Mouse (Mus musculus): ENCODE measurements around the gene Optn. TPM values are rescaled to one million over a fixed set of nuclear protein-coding genes. Genes with fewer than 3 reads are reported as not detected.
A peak's percentile ranks its signal among the peaks of the same experiment; 100 is the strongest.

Gene Optn
- total RNA-seq, 1 experiment from 2014 or later, result 28.2 TPM

DNA sequence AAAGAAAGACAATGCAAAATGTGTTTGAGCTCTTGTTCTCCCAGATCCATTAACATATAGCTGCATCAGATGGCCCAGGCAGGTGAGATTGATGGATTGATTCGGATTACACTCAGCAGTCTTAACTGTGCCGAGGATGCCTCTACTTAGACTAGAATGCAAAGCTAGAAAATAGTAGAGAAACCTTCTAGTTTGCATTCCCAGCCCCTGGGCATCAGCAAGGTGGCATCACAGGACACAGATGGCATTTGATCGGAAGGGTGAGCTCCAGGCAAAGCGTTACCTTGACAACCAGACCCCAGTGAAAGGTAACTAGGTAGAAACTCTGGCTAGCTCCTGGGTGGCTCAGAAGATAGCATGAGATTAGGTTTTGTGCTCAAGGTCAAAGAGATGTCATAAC, 396 bp upstream of the Optn start:
- ATAC-seq (ENCODE audit: extremely low read depth, insufficient number of reproducible peaks, low FRiP score, poor library complexity, severe bottlenecking), result no peak

- no peak for ATAC-seq (ENCODE audit: extremely low read depth, insufficient number of reproducible peaks, low FRiP score, poor library complexity, severe bottlenecking)
Observed at GRCm38 (mm10) chr2:5062496-5063298, 1.2 kb downstream of the Optn start.

DNA sequence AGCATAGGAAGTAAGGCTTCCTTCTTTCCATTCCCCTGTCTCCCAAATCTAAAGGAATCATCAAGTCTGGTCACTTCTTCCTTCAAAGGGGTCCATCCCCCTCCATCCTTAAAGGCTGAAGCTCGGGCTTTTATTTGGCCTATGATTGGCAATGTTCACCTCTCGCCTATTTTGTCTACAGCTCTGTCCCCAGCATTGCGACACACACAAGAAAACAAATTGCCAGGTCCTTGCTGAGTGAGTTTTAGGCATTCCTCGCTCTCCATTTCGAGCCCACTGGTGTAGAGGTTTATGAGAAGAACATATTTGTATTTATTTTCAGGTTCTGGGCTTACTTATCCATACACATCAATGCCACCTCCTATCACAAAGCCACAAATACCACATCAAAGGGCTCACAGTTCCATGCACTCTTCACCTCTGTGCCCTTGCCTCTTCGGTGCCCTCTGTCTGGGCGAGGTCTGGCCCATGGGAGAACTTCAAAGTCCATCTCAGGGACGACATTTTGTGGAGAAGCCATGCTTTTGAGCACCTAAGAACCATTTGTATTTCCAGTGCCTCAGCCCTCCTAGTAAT, 2.6 kb downstream of the Optn start:
- no peak for ATAC-seq (ENCODE audit: extremely low read depth, insufficient number of reproducible peaks, low FRiP score, poor library complexity, severe bottlenecking)

- ATAC-seq (ENCODE audit: extremely low read depth, insufficient number of reproducible peaks, low FRiP score, poor library complexity, severe bottlenecking), result no peak
Observed at GRCm38 (mm10) chr2:5059997-5060396, 3.9 kb downstream of the Optn start.

- no peak for ATAC-seq (ENCODE audit: extremely low read depth, insufficient number of reproducible peaks, low FRiP score, poor library complexity, severe bottlenecking)
Observed at GRCm38 (mm10) chr2:5058436-5058835, 5.4 kb downstream of the Optn start.

GRCm38 (mm10) chr2:5050562-5050961, 13.3 kb downstream of the Optn start:
- no peak for ATAC-seq (ENCODE audit: extremely low read depth, insufficient number of reproducible peaks, low FRiP score, poor library complexity, severe bottlenecking)

- no peak for ATAC-seq (ENCODE audit: extremely low read depth, insufficient number of reproducible peaks, low FRiP score, poor library complexity, severe bottlenecking)
Observed at GRCm38 (mm10) chr2:5047016-5047415, 16.8 kb downstream of the Optn start.

GRCm38 (mm10) chr2:5045269-5045965, 18.4 kb downstream of the Optn start:
- 0 out of 2 replicates have a peak, but pooled peaks have one; percentile 35 for ATAC-seq (ENCODE audit: extremely low read depth, insufficient number of reproducible peaks, low FRiP score, poor library complexity, severe bottlenecking)

DNA sequence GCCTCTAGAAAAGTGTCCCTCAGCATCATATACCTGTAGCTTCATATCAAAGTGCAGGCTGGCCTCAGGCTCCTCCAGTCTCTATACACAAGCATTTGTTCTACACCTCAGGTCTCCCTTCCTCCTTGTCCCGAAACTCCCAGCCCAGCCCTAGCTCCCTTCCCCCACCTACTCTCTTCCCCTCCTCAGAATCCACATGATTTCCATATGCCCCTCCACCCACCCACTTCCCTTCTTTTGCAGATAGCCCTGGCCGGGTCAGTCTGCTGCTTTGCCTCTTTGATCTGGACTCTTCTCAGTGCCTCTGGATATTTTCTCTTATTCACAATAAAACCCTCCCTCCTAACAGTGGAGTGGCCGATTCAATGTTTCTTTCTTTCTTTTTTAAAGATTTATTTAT, 19.5 kb downstream of the Optn start:
- no peak for ATAC-seq (ENCODE audit: extremely low read depth, insufficient number of reproducible peaks, low FRiP score, poor library complexity, severe bottlenecking)

GRCm38 (mm10) chr2:5043476-5043761, 20.4 kb downstream of the Optn start:
- no peak for ATAC-seq (ENCODE audit: extremely low read depth, insufficient number of reproducible peaks, low FRiP score, poor library complexity, severe bottlenecking)

DNA sequence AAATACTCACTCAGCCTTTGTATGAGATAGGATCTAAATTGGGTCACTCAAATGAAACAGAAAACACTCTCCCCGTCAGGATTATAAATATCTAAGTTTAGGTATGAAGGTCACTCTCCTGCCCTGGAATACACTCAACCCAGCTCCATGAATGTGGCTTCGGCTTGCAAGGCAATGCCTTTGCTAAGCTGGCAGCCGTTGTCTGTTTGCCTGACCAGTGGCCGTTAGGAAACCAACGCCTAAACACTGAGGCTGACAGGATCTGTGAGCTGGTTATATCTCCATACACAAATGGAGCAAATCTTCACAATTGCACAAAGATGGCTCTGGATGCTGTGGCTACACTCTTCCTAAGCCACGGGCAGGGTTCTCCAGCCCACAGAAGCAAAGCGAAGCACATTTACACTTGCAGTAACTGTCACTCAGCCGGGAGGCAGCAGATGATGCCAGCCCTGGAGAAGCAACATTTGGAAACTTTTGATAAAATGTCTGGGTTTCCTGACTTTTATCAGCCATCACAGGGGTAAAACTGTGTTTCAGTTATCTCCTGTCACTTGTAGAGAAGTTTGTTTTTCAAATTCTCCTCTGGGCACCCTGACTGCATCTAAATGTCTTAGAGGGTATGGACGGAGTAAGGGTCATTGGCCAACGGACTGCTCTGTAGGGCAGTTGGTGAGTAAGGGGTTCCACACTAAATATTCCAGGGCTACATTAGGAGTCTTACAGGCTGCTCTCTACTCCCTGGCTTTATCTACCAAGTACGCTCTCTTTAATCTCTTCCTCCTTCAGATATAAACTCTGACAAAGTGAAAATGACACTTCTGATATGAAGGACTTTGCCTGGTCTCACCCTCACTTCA, 21.0 kb downstream of the Optn start:
- ATAC-seq (ENCODE audit: extremely low read depth, insufficient number of reproducible peaks, low FRiP score, poor library complexity, severe bottlenecking), result no peak

DNA sequence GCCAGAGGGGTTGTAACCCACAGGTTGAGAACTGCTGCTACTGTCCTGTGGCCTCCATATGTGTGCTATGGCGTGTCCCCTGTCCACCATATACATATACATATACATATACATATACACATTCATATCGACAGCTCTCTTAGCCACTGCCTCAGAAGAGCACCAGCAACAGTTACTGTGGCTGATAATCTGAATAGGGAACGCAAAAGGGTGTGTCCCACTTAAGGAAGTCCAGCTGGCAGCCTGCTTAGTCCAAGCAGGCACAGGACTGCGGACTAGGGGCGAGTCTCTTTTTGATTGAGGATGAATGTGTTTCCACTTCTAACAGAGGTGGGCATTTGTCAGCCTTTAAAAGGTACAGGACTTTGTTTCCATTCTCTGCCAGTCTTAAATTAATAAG, 22.0 kb downstream of the Optn start:
- ATAC-seq (ENCODE audit: extremely low read depth, insufficient number of reproducible peaks, low FRiP score, poor library complexity, severe bottlenecking), result no peak

- no peak for ATAC-seq (ENCODE audit: extremely low read depth, insufficient number of reproducible peaks, low FRiP score, poor library complexity, severe bottlenecking)
Observed at GRCm38 (mm10) chr2:5040281-5041161, 23.3 kb downstream of the Optn start.

DNA sequence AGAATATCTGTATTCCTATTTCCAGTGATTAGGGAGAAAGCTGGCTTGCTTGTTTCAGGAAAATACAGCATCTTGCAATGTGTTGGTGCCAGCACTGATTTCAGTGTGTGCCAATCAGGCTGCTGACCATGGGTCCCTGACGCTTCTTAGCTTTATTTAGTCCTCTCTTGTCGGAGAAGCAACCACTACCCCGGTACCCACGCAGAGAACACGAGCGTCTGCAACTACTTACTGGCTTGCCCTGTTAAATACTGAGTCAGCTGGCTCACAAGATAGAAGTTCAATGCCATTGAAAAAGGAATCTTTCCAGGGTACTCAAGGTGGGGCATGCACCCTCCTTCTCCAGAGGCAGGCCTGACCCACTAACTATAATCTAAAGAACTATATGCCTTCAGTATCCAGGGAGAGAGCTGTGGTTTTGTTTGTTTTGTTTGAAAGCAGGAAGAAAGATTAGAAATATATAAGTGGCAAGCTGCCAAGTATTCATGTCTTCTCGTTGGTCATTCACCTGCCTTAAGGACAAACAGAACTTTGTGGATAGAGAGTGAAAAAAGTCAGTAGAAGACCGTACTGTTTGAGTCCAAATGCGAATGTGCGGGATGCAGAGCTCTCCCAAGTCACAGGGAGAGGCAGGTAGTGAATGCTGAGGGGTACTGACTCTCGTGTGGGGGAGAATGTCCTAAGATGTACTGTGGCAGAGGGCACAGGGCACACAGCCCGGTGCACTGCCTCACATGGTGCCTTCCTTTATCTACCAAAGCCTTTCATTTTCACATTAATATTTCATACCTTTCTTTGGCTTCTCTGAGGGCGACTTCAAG, 24.3 kb downstream of the Optn start:
- no peak for ATAC-seq (ENCODE audit: extremely low read depth, insufficient number of reproducible peaks, low FRiP score, poor library complexity, severe bottlenecking)

DNA sequence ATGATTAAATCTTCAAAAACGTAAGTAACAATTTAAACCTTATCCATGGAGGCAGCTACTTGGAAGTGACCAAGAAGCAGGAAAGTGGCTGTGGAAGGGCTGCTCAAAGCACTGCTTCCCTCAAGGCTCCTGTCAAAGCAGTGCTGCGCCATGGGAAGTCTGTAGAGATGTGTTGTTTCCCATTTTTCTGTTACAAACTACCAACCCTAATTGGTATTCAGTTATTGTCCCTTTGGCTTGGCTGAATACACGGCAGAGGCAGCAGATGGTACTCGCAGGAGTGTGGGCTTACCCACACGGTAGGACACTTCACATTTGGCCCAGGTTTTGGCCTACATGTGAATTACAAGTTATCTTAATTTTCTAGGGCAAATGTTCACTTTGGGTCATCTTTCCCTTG, 25.5 kb downstream of the Optn start:
- no peak for ATAC-seq (ENCODE audit: extremely low read depth, insufficient number of reproducible peaks, low FRiP score, poor library complexity, severe bottlenecking)

DNA sequence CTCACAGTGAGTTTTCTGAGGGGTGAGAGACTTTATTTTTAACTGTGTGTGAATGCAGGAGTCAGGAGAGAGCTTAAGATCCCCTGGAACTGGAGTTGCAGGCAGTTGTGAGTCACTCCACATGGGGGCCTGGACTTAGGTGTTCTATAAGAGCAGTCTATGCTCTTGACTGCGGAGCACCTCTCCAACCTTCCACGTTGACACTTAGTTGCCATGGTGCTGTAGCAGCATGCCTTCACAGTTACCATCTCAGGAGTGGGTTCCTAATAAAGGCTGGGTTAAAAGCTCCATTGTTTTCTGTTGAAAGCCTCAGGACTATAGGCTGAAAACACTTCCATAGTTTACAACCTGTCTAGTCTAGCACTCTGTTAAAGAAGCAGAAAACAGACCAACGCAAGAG, 26.5 kb downstream of the Optn start:
- no peak for ATAC-seq (ENCODE audit: extremely low read depth, insufficient number of reproducible peaks, low FRiP score, poor library complexity, severe bottlenecking)

DNA sequence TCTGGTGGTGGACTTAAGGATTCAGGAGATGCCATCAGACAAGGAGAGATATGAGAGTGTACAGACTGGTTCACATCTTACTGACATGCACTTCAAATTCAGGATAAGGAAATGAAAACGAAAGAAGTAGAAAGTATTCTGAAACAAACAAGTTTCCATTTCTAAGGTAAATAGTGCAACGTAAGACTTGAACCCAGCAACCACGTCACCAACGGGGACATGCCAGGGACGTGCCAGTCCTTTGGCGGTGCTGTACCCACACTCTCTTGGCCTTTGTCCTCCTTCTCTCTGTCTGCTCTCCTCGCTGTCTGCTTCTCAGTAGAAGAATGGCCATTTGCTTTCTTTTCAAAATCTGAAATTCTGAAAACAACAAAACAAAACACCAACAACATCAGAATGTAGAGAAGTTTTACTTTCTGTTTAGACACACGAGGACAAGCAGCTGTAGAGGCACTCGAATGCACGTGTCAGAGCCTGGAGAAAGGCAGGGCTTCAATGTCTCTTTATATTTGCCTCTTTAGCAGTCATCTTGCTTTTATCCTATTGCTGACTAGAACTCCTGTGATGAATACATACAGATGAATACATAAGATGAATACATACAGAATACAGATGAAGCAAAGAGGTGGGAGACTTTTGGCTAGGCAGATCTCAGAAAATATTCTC, 27.3 kb downstream of the Optn start:
- no peak for ATAC-seq (ENCODE audit: extremely low read depth, insufficient number of reproducible peaks, low FRiP score, poor library complexity, severe bottlenecking)

Data from neutrophil, adult 5-6 weeks (primary cell).